Mouse (Mus musculus): ENCODE measurements around the gene Tapt1. TPM values are rescaled to one million over a fixed set of nuclear protein-coding genes. Genes with fewer than 3 reads are reported as not detected.

Tapt1 gene
- polyA plus RNA-seq, 1 experiment = 1.5 TPM

- no peaks in the 10 kb centered on the region for H3K36me3 ChIP-seq (ENCODE audit: control insufficient read depth)
- H3K4me3 ChIP-seq (replicated peaks) = no peak overlapping the region
- no peaks in the 10 kb centered on the region for H3K4me1 ChIP-seq (ENCODE audit: control insufficient read depth)
- H3K27me3 ChIP-seq (ENCODE audit: control insufficient read depth) = no peaks in the 10 kb centered on the region
- TF ChIP-seq TAL1 (IDR thresholded peaks at IDR 0.05; ENCODE audit: low read length) (no peak), GATA1 (IDR thresholded peaks at IDR 0.05; ENCODE audit: low read length) (no peak)
- H3K9me3 ChIP-seq (ENCODE audit: control insufficient read depth, low read length) = no peaks in the 10 kb centered on the region
These were observed 63.6 kb downstream of the Tapt1 start for GRCm38 (mm10) chr5:44162786-44163185.

GRCm38 (mm10) chr5:44159679-44160438 is 66.6 kb downstream of the Tapt1 start:
- H3K9me3 ChIP-seq (ENCODE audit: control insufficient read depth, low read length) = no peaks in the 10 kb centered on the region
- TF ChIP-seq TAL1 (IDR thresholded peaks at IDR 0.05; ENCODE audit: low read length) = no peak
- TF ChIP-seq GATA1 (IDR thresholded peaks at IDR 0.05; ENCODE audit: low read length) = no peak
- H3K36me3 ChIP-seq (ENCODE audit: control insufficient read depth) = no peaks in the 10 kb centered on the region
- no peaks in the 10 kb centered on the region for H3K4me1 ChIP-seq (ENCODE audit: control insufficient read depth)
- H3K27me3 ChIP-seq (ENCODE audit: control insufficient read depth) = no peaks in the 10 kb centered on the region
- H3K4me3 ChIP-seq (replicated peaks) = no peak overlapping the region

- TF ChIP-seq GATA1 (IDR thresholded peaks at IDR 0.05; ENCODE audit: low read length) (no peak), TAL1 (IDR thresholded peaks at IDR 0.05; ENCODE audit: low read length) (no peak)
- Histone ChIP-seq H3K4me3 (replicated peaks) (no peak overlapping the region), H3K36me3 (ENCODE audit: control insufficient read depth) (no peaks in the 10 kb centered on the region), H3K27me3 (ENCODE audit: control insufficient read depth) (no peaks in the 10 kb centered on the region), H3K4me1 (ENCODE audit: control insufficient read depth) (no peaks in the 10 kb centered on the region), H3K9me3 (ENCODE audit: control insufficient read depth, low read length) (no peaks in the 10 kb centered on the region)
These were observed 67.2 kb downstream of the Tapt1 start for GRCm38 (mm10) chr5:44159231-44159630.

- Histone ChIP-seq H3K4me1 (ENCODE audit: control insufficient read depth) (no peaks in the 10 kb centered on the region), H3K27me3 (ENCODE audit: control insufficient read depth) (no peaks in the 10 kb centered on the region), H3K9me3 (ENCODE audit: control insufficient read depth, low read length) (no peaks in the 10 kb centered on the region), H3K4me3 (replicated peaks) (no peak overlapping the region), H3K36me3 (ENCODE audit: control insufficient read depth) (no peaks in the 10 kb centered on the region)
- no peak for TF ChIP-seq TAL1 (IDR thresholded peaks at IDR 0.05; ENCODE audit: low read length)
- TF ChIP-seq GATA1 (IDR thresholded peaks at IDR 0.05; ENCODE audit: low read length) = no peak
These were observed 68.0 kb downstream of the Tapt1 start for GRCm38 (mm10) chr5:44158458-44158857.

GRCm38 (mm10) chr5:44157760-44158159 is 68.7 kb downstream of the Tapt1 start:
- no peak for TF ChIP-seq TAL1 (IDR thresholded peaks at IDR 0.05; ENCODE audit: low read length)
- no peak for TF ChIP-seq GATA1 (IDR thresholded peaks at IDR 0.05; ENCODE audit: low read length)
- Histone ChIP-seq H3K9me3 (ENCODE audit: control insufficient read depth, low read length) (no peaks in the 10 kb centered on the region), H3K4me1 (ENCODE audit: control insufficient read depth) (no peaks in the 10 kb centered on the region), H3K27me3 (ENCODE audit: control insufficient read depth) (no peaks in the 10 kb centered on the region), H3K36me3 (ENCODE audit: control insufficient read depth) (no peaks in the 10 kb centered on the region), H3K4me3 (replicated peaks) (no peak overlapping the region)

GRCm38 (mm10) chr5:44153050-44153449 is 73.4 kb downstream of the Tapt1 start:
- H3K4me3 ChIP-seq (replicated peaks) = no peak overlapping the region
- H3K36me3 ChIP-seq (ENCODE audit: control insufficient read depth) = no peaks in the 10 kb centered on the region
- no peak for TF ChIP-seq GATA1 (IDR thresholded peaks at IDR 0.05; ENCODE audit: low read length)
- TF ChIP-seq TAL1 (IDR thresholded peaks at IDR 0.05; ENCODE audit: low read length) = no peak
- H3K27me3 ChIP-seq (ENCODE audit: control insufficient read depth) = no peaks in the 10 kb centered on the region
- peaks cover 12% of the 10 kb centered on the region for H3K9me3 ChIP-seq (ENCODE audit: control insufficient read depth, low read length)
- H3K4me1 ChIP-seq (ENCODE audit: control insufficient read depth) = no peaks in the 10 kb centered on the region

GRCm38 (mm10) chr5:44151327-44152051 is 74.9 kb downstream of the Tapt1 start:
- Histone ChIP-seq H3K4me3 (replicated peaks) (no peak overlapping the region), H3K27me3 (ENCODE audit: control insufficient read depth) (no peaks in the 10 kb centered on the region), H3K4me1 (ENCODE audit: control insufficient read depth) (no peaks in the 10 kb centered on the region), H3K36me3 (ENCODE audit: control insufficient read depth) (no peaks in the 10 kb centered on the region), H3K9me3 (ENCODE audit: control insufficient read depth, low read length) (peaks cover 12% of the 10 kb centered on the region)
- TF ChIP-seq GATA1 (IDR thresholded peaks at IDR 0.05; ENCODE audit: low read length) (no peak), TAL1 (IDR thresholded peaks at IDR 0.05; ENCODE audit: low read length) (no peak)

GRCm38 (mm10) chr5:44147732-44148131 is 78.7 kb downstream of the Tapt1 start:
- H3K36me3 ChIP-seq (ENCODE audit: control insufficient read depth) = no peaks in the 10 kb centered on the region
- TF ChIP-seq TAL1 (IDR thresholded peaks at IDR 0.05; ENCODE audit: low read length) (no peak), GATA1 (IDR thresholded peaks at IDR 0.05; ENCODE audit: low read length) (no peak)

More at GRCm38 (mm10) chr5:44147732-44148131, 78.7 kb downstream of the Tapt1 start:
- H3K4me3 ChIP-seq (replicated peaks) = no peak overlapping the region
- no peaks in the 10 kb centered on the region for H3K27me3 ChIP-seq (ENCODE audit: control insufficient read depth)
- peaks cover 12% of the 10 kb centered on the region for H3K9me3 ChIP-seq (ENCODE audit: control insufficient read depth, low read length)
- no peaks in the 10 kb centered on the region for H3K4me1 ChIP-seq (ENCODE audit: control insufficient read depth)

Measured in erythroblast, embryonic 14.5 days (primary cell).